In genomic region chr3:86143343-86143742, GRCm38 (mm10) we compare ENCODE assay signal across 12 mouse cellular contexts. TPM values are rescaled to one million over a fixed set of nuclear protein-coding genes. Genes with fewer than 3 reads are reported as not detected.
DNase-seq lines count a peak whose midpoint lies in the region; ATAC-seq and TF ChIP-seq lines count a peak whose summit lies in the region.
"Had no signal": no experiment of that assay in that cellular context is flagged by ENCODE, and none has a peak within 500 bp of the region (broad histone marks: within the 10 kb centered on the region; RNA-seq: fewer than 3 reads in every experiment).

No protein-coding gene starts in this region.

- H3K27me3 ChIP-seq in kidney, embryonic 14.5 days (ENCODE audit: control insufficient read depth, insufficient read depth, low read length) = no peaks in the 10 kb centered on the region
- H3K27me3 ChIP-seq in ES-Bruce4 (ENCODE audit: control insufficient read depth, insufficient read depth, low read length, poor library complexity, severe bottlenecking) = no peaks in the 10 kb centered on the region
- no peaks in the 10 kb centered on the region for H3K27me3 ChIP-seq in embryonic facial prominence, embryonic 14.5 days (replicated peaks; ENCODE audit: control insufficient read depth, insufficient read depth, low read length)
- no peaks in the 10 kb centered on the region for H3K27me3 ChIP-seq in liver, embryonic 15.5 days
- H3K27me3 ChIP-seq: hindbrain, embryonic 15.5 days had no signal

- peaks cover 31% of the 10 kb centered on the region for H3K36me3 ChIP-seq in kidney, embryonic 14.5 days (ENCODE audit: control insufficient read depth, insufficient read depth, low read length)
- peaks cover 32% of the 10 kb centered on the region for H3K36me3 ChIP-seq in ES-Bruce4 (ENCODE audit: control insufficient read depth, insufficient read depth, low read length, poor library complexity, severe bottlenecking)
- H3K36me3 ChIP-seq in embryonic facial prominence, embryonic 14.5 days (ENCODE audit: control insufficient read depth, insufficient read depth, low read length) = peaks cover 33% of the 10 kb centered on the region
- peaks cover 32% of the 10 kb centered on the region for H3K36me3 ChIP-seq in liver, embryonic 15.5 days (replicated peaks)

- DNase-seq in kidney, postnatal 4 days = no peak
- DNase-seq in embryonic facial prominence, embryonic 14.5 days (ENCODE audit: low spot score) = no peak
- DNase-seq in urinary bladder, adult 18-20 months (ENCODE audit: low spot score in 2 of 2) = no peak
- DNase-seq in right cerebral cortex, postnatal 14 days = no peak
- no peak for DNase-seq in cerebellum, adult 9-11 months
- DNase-seq: adrenal gland, postnatal 14 days; gastrocnemius, postnatal 10 days had no signal

- no peak overlapping the region for H3K4me2 ChIP-seq in kidney, embryonic 14.5 days (replicated peaks; ENCODE audit: low read depth, low read length)
- H3K4me2 ChIP-seq in embryonic facial prominence, embryonic 14.5 days (ENCODE audit: low read depth, low read length) = no peak overlapping the region
- peak overlapping the region; percentile 85; the same call in 1 of the 2 replicates for H3K4me2 ChIP-seq in liver, embryonic 15.5 days

- TF ChIP-seq POLR2A in ES-Bruce4 (IDR thresholded peaks at IDR 0.05; ENCODE audit: insufficient read depth, low read length) = no peak

- H3K9me3 ChIP-seq in kidney, embryonic 14.5 days (ENCODE audit: control insufficient read depth, low read length) = no peaks in the 10 kb centered on the region
- H3K9me3 ChIP-seq in ES-Bruce4 (replicated peaks; ENCODE audit: control insufficient read depth, insufficient read depth, low read length, poor library complexity, severe bottlenecking) = no peaks in the 10 kb centered on the region
- no peaks in the 10 kb centered on the region for H3K9me3 ChIP-seq in embryonic facial prominence, embryonic 14.5 days (ENCODE audit: control insufficient read depth, low read length)
- no peaks in the 10 kb centered on the region for H3K9me3 ChIP-seq in liver, embryonic 15.5 days (replicated peaks)
- H3K9me3 ChIP-seq: hindbrain, embryonic 15.5 days had no signal

- peak; percentile 9; the same call in 1 of the 2 replicates for ATAC-seq in kidney, embryonic 14.5 days (ENCODE audit: low FRiP score, low TSS enrichment)
- ATAC-seq in embryonic facial prominence, embryonic 14.5 days (ENCODE audit: low read depth) = no peak
- ATAC-seq in liver, embryonic 15.5 days (ENCODE audit: insufficient read depth) = no peak

- peaks cover 6% of the 10 kb centered on the region; the same call in 1 of the 2 replicates for H3K4me1 ChIP-seq in kidney, embryonic 14.5 days (ENCODE audit: control insufficient read depth, insufficient read depth, low read length)
- H3K4me1 ChIP-seq in ES-Bruce4 (ENCODE audit: control insufficient read depth, insufficient read depth, low read length) = no peaks in the 10 kb centered on the region
- H3K4me1 ChIP-seq in embryonic facial prominence, embryonic 14.5 days (ENCODE audit: control insufficient read depth, insufficient read depth, low read length) = peaks cover 7% of the 10 kb centered on the region
- H3K4me1 ChIP-seq in liver, embryonic 15.5 days (replicated peaks) = peaks cover 32% of the 10 kb centered on the region

- no peak overlapping the region for H3K9ac ChIP-seq in kidney, embryonic 14.5 days (ENCODE audit: low read depth, low read length)
- peak overlapping the region; percentile 41 for H3K9ac ChIP-seq in ES-Bruce4 (ENCODE audit: low read depth, poor library complexity, severe bottlenecking)
- H3K9ac ChIP-seq in embryonic facial prominence, embryonic 14.5 days (ENCODE audit: low read depth, low read length) = no peak overlapping the region
- H3K9ac ChIP-seq in liver, embryonic 15.5 days = no peak overlapping the region

- TF ChIP-seq CTCF in ES-Bruce4 (IDR thresholded peaks at IDR 0.05; ENCODE audit: low read depth, low read length) = no peak

- TF ChIP-seq EP300 in ES-Bruce4 (IDR thresholded peaks at IDR 0.05; ENCODE audit: insufficient read depth, low read depth, low read length) = no peak

- no peak overlapping the region for H3K4me3 ChIP-seq in kidney, embryonic 14.5 days (ENCODE audit: low read length)
- peak overlapping the region; percentile 12; the same call in 1 of the 2 replicates for H3K4me3 ChIP-seq in ES-Bruce4 (ENCODE audit: low read depth, low read length)
- no peak overlapping the region for H3K4me3 ChIP-seq in embryonic facial prominence, embryonic 14.5 days (ENCODE audit: low read depth, low read length)
- H3K4me3 ChIP-seq in liver, embryonic 15.5 days (replicated peaks) = no peak overlapping the region

- 70% methylated on average over 6 of the region's 6 CpGs for WGBS in kidney, embryonic 14.5 days
- WGBS in embryonic facial prominence, embryonic 14.5 days = 73% methylated on average over 6 of the region's 6 CpGs
- 70% methylated on average over 6 of the region's 6 CpGs for WGBS in liver, embryonic 15.5 days (ENCODE audit: insufficient replicate concordance)

- no peak overlapping the region for H3K27ac ChIP-seq in kidney, embryonic 14.5 days (ENCODE audit: low read depth, low read length)
- H3K27ac ChIP-seq in ES-Bruce4 (ENCODE audit: insufficient read depth, low read length) = no peak overlapping the region
- peak overlapping the region; percentile 39; the same call in 1 of the 2 replicates for H3K27ac ChIP-seq in embryonic facial prominence, embryonic 14.5 days (replicated peaks; ENCODE audit: low read depth, low read length)
- no peak overlapping the region for H3K27ac ChIP-seq in liver, embryonic 15.5 days (replicated peaks)
- H3K27ac ChIP-seq: left cerebral cortex, adult 2 months had no signal

RNA-seq across cellular contexts. Expression of gene Rps3a1, which starts 0.8 kb away (rescaled TPM):
- 1,488 and 1,909 TPM in 2 replicates for polyA plus RNA-seq in kidney, embryonic 14.5 days (2014; fragmentation: Nextera tagmentation; extraction: Ambion mirVana)
- polyA plus RNA-seq in ES-Bruce4 (2011; ENCODE audit: insufficient read depth, insufficient read length, low read depth, missing spikeins) = 1,696 and 1,750 TPM in 2 replicates
- polyA plus RNA-seq in embryonic facial prominence, embryonic 14.5 days (2014; fragmentation: Nextera tagmentation; extraction: Ambion mirVana) = 1,488 and 1,507 TPM in 2 replicates
- polyA plus RNA-seq in liver, embryonic 15.5 days (2015; fragmentation: Nextera tagmentation; extraction: Ambion mirVana) = 585 and 685 TPM in 2 replicates
